Mouse (Mus musculus) heart, adult 2 months (tissue): ENCODE measurements around the gene Opn1sw. TPM values are rescaled to one million over a fixed set of nuclear protein-coding genes. Genes with fewer than 3 reads are reported as not detected.

Source experiments
- DNase-seq, 2 experiments: peaks; one replicate each; pipeline ENCODE4 v3.0.0; 2021
- H3K27ac ChIP-seq: fragments of 200-600 bp; 2 replicates; pipeline ENCODE4 v1.8.1; 2022
- H3K27me3 ChIP-seq: fragments of 200-500 bp; 2 replicates; pipeline ENCODE4 v1.6.1; 2012; ENCODE audit warnings: mild to moderate bottlenecking, low read length, inconsistent platforms, mixed read lengths; ENCODE audit not compliant: control insufficient read depth, insufficient read depth
- H3K36me3 ChIP-seq: fragments of 200-500 bp; 2 replicates; pipeline ENCODE4 v1.6.1; 2012; ENCODE audit warnings: low read length, inconsistent platforms; ENCODE audit not compliant: control insufficient read depth, insufficient read depth
- H3K4me1 ChIP-seq: fragments of 200-500 bp; 2 replicates; pipeline ENCODE4 v1.6.1; 2011; ENCODE audit warnings: low read length; ENCODE audit not compliant: control insufficient read depth, insufficient read depth
- H3K4me3 ChIP-seq: fragments of 200-600 bp; 2 replicates; pipeline ENCODE4 v1.8.1; 2022
- H3K79me2 ChIP-seq: fragments of 200-500 bp; replicated peaks from 2 replicates; pipeline ENCODE4 v1.6.1; 2012; ENCODE audit warnings: mild to moderate bottlenecking, inconsistent platforms, low read length, moderate library complexity, mixed read lengths; ENCODE audit not compliant: control insufficient read depth, insufficient read depth
- H3K9ac ChIP-seq: fragments of 200-500 bp; 2 replicates; pipeline ENCODE4 v1.6.1; 2012; ENCODE audit warnings: low read depth, mild to moderate bottlenecking, control low read depth, inconsistent platforms, low read length, mixed read lengths
- CTCF ChIP-seq: fragments of 200-600 bp; IDR thresholded peaks from 2 replicates; pipeline ENCODE4 v1.8.1; 2022; ENCODE audit warnings: antibody characterized with exemption, mild to moderate bottlenecking, moderate library complexity
- EP300 ChIP-seq: fragments of 200-500 bp; IDR thresholded peaks from 2 replicates; pipeline ENCODE4 v1.6.1; 2011; ENCODE audit warnings: low read depth, low read length, control low read depth; ENCODE audit not compliant: insufficient read depth
- POLR2A ChIP-seq: fragments of 200-500 bp; IDR thresholded peaks from 2 replicates; pipeline ENCODE4 v1.6.1; 2011; ENCODE audit warnings: mild to moderate bottlenecking, low read depth, low read length, control low read depth; ENCODE audit not compliant: insufficient read depth
- WGBS: fragments of 180-500 bp; shearing (Covaris S2); methylation state at CpG from one replicate; pipeline ENCODE4 v1.1.7; 2018; 5-methylcytosine and 5-hydroxymethylcytosine counted together
- intact Hi-C: fragments of 180-260 bp; cut with DNase I; formaldehyde crosslinking; loops from one replicate; pipeline ENCODE4 v1.15.1; 2025
- polyA plus RNA-seq: library from polyadenylated mRNA; depleted of rRNA; stranded (reverse); fragments of >200 nt; gene quantifications from 2 replicates; pipeline ENCODE4 v1.2.3, GENCODE M21; 2012
- total RNA-seq, 2 experiments: library from RNA; stranded (reverse); gene quantifications; 2 replicates each; pipeline ENCODE4 v1.2.3; 2021

The Opn1sw gene
- total and polyA plus RNA-seq, 3 experiments: not detected

DNA sequence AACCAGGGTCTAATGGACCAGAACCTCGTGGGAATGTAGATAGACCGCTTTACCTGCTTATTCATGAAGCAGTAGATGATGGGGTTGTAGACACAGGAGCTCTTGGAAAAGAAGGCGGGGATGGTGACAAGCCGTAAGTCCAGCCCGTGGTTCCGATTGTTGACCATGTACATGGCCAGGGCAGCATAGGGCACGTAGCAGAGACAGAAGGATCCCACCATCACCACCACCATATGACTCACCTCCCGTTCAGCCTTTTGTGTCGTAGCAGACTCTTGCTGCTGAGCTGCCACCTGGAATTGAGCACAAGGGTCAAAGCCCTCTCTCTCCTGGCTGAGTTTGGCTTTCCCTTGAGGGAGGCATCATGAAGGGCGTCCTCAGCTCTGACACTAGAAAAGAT lies 9.6 kb downstream of the Opn1sw start:
- Histone ChIP-seq H3K36me3 (0 out of 2 replicates have a peak, but pooled peaks cover 1% of the 10 kb centered on the region), H3K27me3 (no peaks in the 10 kb centered on the region), H3K79me2 (no peaks in the 10 kb centered on the region), H3K4me3 (no peak overlapping the region), H3K27ac (no peak overlapping the region), H3K9ac (no peak overlapping the region), H3K4me1 (no peaks in the 10 kb centered on the region)
- no peak for DNase-seq
- TF ChIP-seq CTCF: no peak
- intact Hi-C loops: no loop called here
- 90% methylated on average over 10 of the region's 10 CpGs for WGBS

DNA sequence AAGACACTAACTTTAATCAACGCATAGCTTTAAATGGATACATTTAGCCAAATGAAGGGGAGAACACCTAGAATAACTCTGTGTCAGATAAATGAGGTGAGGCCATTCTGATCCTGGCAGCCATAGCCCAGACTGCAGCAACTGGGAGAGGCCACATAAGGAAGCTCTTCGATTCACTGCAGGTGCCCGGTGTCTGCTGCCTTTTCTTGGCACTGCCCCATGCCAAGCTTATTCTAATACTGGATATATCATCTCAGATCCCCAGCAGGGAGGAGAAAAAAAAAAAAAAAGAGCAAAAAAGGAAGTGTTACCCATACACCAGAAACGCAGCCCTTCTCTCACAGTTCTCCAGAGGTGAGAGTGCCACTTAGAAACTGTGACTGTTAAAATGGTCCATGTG lies 10.9 kb downstream of the Opn1sw start:
- peaks cover 1% of the 10 kb centered on the region; the same call in 1 of the 2 replicates for H3K36me3 ChIP-seq

DNA sequence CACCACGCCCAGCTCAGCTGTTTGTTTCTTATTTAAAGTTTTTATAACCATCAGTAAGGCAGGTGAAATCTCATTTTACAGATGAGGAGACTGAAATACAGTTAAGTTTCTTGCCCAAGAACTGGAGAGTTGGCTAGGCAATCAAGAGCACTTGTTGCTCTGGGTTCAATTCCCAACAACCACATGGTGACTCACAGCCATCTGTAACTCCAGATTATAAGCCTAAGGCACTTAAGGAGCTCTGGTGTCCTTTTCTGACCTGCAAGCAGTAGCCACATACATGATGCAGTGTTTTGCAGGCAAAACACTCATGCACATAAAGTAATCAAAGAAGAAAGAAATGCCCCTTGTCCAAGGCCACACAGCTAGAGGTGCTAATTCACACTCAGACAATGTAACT lies 23.0 kb downstream of the Opn1sw start:
- Histone ChIP-seq H3K9ac (no peak overlapping the region), H3K36me3 (peaks cover 23% of the 10 kb centered on the region), H3K4me1 (no peaks in the 10 kb centered on the region; the same call in 1 of the 2 replicates), H3K79me2 (no peaks in the 10 kb centered on the region), H3K4me3 (no peak overlapping the region), H3K27me3 (no peaks in the 10 kb centered on the region), H3K27ac (no peak overlapping the region)
- TF ChIP-seq POLR2A: no peak
- TF ChIP-seq CTCF: no peak
- TF ChIP-seq EP300: no peak
- 97% methylated on average over 1 of the region's 1 CpGs for WGBS
- intact Hi-C loops: loop anchor here (10.0 kb wide), 1 partner anchor 290 kb away; no protein-coding TSS in a partner anchor
- DNase-seq: no peak

More for the DNA sequence above, 10.9 kb downstream of the Opn1sw start:
- H3K27ac ChIP-seq: no peak overlapping the region
- H3K27me3 ChIP-seq: no peaks in the 10 kb centered on the region
- WGBS: 69% methylated on average over 4 of the region's 4 CpGs
- TF ChIP-seq POLR2A (no peak), EP300 (no peak), CTCF (no peak)
- no peaks in the 10 kb centered on the region for H3K4me1 ChIP-seq
- no peak for DNase-seq
- no peak overlapping the region for H3K9ac ChIP-seq
- no peaks in the 10 kb centered on the region for H3K79me2 ChIP-seq
- no peak overlapping the region for H3K4me3 ChIP-seq
- intact Hi-C loops: no loop called here

DNA sequence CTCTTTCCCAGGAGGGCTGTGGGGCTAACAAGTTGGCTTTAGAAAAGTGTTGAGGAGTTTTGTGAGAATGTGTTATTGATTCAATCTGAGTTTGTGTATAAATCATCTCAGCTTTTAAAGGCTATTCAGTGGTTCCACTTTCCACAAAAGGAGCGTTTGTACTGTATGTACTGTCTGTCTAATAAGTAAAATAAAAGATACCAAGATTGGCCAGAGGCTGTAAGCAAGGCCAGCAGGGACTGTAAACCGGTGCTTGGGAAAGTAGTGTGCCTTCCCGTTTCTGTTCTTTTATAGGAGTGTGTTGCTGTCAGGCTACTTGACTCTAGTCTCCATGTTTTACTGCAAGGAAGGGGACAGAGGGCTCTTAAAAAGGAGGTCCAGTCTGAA lies 25.1 kb downstream of the Opn1sw start:
- intact Hi-C loops: loop anchor here (5.0 to 10.0 kb wide), 2 partner anchors 69 to 292 kb away; partner anchors contain the start of gene Flnc
- Histone ChIP-seq H3K9ac (no peak overlapping the region), H3K4me1 (peaks cover 6% of the 10 kb centered on the region), H3K4me3 (no peak overlapping the region), H3K27ac (peak overlapping the region; percentile 10; the same call in 1 of the 2 replicates), H3K27me3 (no peaks in the 10 kb centered on the region), H3K36me3 (peaks cover 40% of the 10 kb centered on the region), H3K79me2 (no peaks in the 10 kb centered on the region; the same call in 1 of the 2 replicates)
- no peak for TF ChIP-seq CTCF
- TF ChIP-seq EP300: no peak
- TF ChIP-seq POLR2A: no peak
- DNase-seq: no peak
- 70% methylated on average over 3 of the region's 3 CpGs for WGBS

DNA sequence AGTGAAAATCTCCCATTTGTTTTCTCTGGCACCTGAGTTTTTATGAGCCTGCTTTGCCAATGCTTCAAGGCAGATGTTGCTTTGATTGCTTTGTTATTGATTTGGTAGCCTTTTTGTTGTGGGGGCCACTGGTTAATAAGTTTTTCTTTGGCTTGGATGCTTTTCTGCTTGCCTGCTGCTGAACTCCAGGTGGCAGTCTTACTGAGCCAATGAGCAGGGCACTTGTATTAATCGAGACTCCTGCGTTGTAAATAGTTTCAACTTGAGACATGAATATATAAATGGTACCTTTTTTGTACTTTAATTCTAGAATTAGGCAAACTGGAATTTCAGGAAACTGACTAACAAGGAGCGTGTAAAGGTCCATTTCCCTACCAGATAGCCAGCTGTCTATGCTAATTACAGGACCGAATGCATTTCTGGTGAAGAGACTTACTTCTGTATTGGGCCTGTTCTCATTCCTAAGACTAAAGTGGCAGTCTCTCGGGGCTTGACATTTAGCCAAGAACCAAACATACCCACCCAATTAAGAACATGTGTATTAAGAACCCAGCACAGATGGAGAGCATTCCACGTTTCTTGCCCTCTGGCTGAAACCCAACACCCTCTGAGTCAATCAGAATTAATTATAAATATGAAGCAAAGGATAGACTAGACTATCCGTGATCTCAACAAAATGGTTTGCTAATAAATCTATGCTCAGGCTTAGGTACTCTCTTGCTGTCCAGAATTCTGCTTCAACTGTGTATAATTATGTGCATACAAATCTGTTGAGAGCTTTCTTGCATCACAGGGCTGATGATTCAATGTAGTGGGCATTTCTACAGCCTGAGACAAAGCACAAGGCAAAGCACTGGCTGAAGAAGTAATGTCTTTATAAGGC lies 25.8 kb downstream of the Opn1sw start:
- 37% methylated on average over 7 of the region's 7 CpGs for WGBS
- TF ChIP-seq CTCF (peak; percentile 72), EP300 (no peak), POLR2A (no peak)
- no peaks in the 10 kb centered on the region; the same call in 1 of the 2 replicates for H3K79me2 ChIP-seq
- peaks cover 45% of the 10 kb centered on the region for H3K36me3 ChIP-seq
- no peak overlapping the region for H3K4me3 ChIP-seq
- H3K4me1 ChIP-seq: peaks cover 6% of the 10 kb centered on the region
- DNase-seq: no peak
- peak overlapping the region; percentile 10; the same call in 1 of the 2 replicates for H3K27ac ChIP-seq
- no peak overlapping the region for H3K9ac ChIP-seq
- intact Hi-C loops: loop anchor here (5.0 to 10.0 kb wide), 2 partner anchors 70 to 292 kb away; partner anchors contain the start of gene Flnc
- no peaks in the 10 kb centered on the region for H3K27me3 ChIP-seq

DNA sequence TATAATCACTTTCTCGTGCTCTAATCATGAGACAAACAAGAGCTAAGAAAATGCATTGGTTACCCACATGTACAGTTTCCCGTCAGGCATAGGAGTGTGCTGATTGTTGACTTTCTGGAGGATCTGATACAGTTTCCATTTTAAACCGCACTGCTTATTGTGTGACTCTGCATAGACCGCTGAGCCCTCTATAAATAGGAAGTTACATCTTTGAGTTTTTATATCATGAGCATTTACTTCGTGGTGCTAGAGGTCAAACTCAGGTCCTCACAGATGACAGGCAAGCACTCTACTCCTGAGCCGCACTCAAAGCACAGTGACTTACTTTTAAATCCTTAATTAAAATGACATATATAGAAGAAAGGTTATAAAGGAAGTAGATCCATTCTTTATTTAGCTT lies 28.1 kb downstream of the Opn1sw start:
- TF ChIP-seq EP300 (no peak), CTCF (no peak), POLR2A (no peak)
- Histone ChIP-seq H3K27ac (peak overlapping the region; percentile 74), H3K4me3 (no peak overlapping the region), H3K4me1 (peaks cover 9% of the 10 kb centered on the region), H3K79me2 (peaks cover 2% of the 10 kb centered on the region; the same call in 1 of the 2 replicates), H3K27me3 (no peaks in the 10 kb centered on the region), H3K36me3 (peaks cover 52% of the 10 kb centered on the region), H3K9ac (no peak overlapping the region)
- intact Hi-C loops: loop anchor here (5.0 to 10.0 kb wide), 2 partner anchors 72 to 295 kb away; partner anchors contain the start of gene Flnc
- 10% methylated on average over 6 of the region's 6 CpGs for WGBS
- no peak for DNase-seq
